Mouse (Mus musculus) kidney, embryonic 14.5 days (tissue): ENCODE results near the gene Slc22a12. TPM values are rescaled to one million over a fixed set of nuclear protein-coding genes. Genes with fewer than 3 reads are reported as not detected.

Source experiments
- ATAC-seq: fragments of 200-750 bp; cut with Nextera tagmentation; 2 replicates; pipeline ENCODE4 v1.8.0; 2017; ENCODE audit warnings: moderate number of reproducible peaks, mild to moderate bottlenecking, moderate TSS enrichment, moderate library complexity; ENCODE audit not compliant: low FRiP score, low TSS enrichment
- H3K27ac ChIP-seq: fragments of 300-500 bp; sonication (generic); 2 replicates; pipeline ENCODE4 v1.5.1; 2014; ENCODE audit warnings: low read depth, mild to moderate bottlenecking, low read length, moderate library complexity, mixed read lengths
- H3K27me3 ChIP-seq: fragments of 300-500 bp; sonication (generic); 2 replicates; pipeline ENCODE4 v1.6.1; 2014; ENCODE audit warnings: mild to moderate bottlenecking, low read length; ENCODE audit not compliant: control insufficient read depth, insufficient read depth
- H3K36me3 ChIP-seq: fragments of 300-500 bp; sonication (generic); 2 replicates; pipeline ENCODE4 v1.6.1; 2014; ENCODE audit warnings: low read length, mixed read lengths; ENCODE audit not compliant: control insufficient read depth, insufficient read depth
- H3K4me1 ChIP-seq: fragments of 300-500 bp; sonication (generic); 2 replicates; pipeline ENCODE4 v1.6.1; 2014; ENCODE audit warnings: low read length, mixed read lengths; ENCODE audit not compliant: control insufficient read depth, insufficient read depth
- H3K4me2 ChIP-seq: fragments of 300-500 bp; sonication (generic); replicated peaks from 2 replicates; pipeline ENCODE4 v1.6.1; 2014; ENCODE audit warnings: low read depth, mild to moderate bottlenecking, low read length
- H3K4me3 ChIP-seq: fragments of 300-500 bp; sonication (generic); 2 replicates; pipeline ENCODE4 v1.5.1; 2014; ENCODE audit warnings: mild to moderate bottlenecking, low read length
- H3K9ac ChIP-seq: fragments of 300-500 bp; sonication (generic); 2 replicates; pipeline ENCODE4 v1.6.1; 2014; ENCODE audit warnings: low read depth, mild to moderate bottlenecking, low read length, moderate library complexity
- H3K9me3 ChIP-seq: fragments of 300-500 bp; sonication (generic); 2 replicates; pipeline ENCODE4 v1.6.1; 2016; ENCODE audit warnings: low read length; ENCODE audit not compliant: control insufficient read depth
- WGBS: fragments of 180-500 bp; shearing (Covaris S2); extraction: QIAGEN DNeasy Blood & Tissue Kit; methylation state at CpG from one replicate; pipeline ENCODE4 v1.1.7; 2014; 5-methylcytosine and 5-hydroxymethylcytosine counted together
- polyA plus RNA-seq: library from polyadenylated mRNA; unstranded; fragments of >200 nt; fragmentation: Nextera tagmentation; extraction: Ambion mirVana; gene quantifications from 2 replicates; pipeline ENCODE4 v1.2.1, GENCODE M21; 2014

The Slc22a12 gene
- polyA plus RNA-seq = 1.8 and 2.5 TPM in 2 replicates

DNA sequence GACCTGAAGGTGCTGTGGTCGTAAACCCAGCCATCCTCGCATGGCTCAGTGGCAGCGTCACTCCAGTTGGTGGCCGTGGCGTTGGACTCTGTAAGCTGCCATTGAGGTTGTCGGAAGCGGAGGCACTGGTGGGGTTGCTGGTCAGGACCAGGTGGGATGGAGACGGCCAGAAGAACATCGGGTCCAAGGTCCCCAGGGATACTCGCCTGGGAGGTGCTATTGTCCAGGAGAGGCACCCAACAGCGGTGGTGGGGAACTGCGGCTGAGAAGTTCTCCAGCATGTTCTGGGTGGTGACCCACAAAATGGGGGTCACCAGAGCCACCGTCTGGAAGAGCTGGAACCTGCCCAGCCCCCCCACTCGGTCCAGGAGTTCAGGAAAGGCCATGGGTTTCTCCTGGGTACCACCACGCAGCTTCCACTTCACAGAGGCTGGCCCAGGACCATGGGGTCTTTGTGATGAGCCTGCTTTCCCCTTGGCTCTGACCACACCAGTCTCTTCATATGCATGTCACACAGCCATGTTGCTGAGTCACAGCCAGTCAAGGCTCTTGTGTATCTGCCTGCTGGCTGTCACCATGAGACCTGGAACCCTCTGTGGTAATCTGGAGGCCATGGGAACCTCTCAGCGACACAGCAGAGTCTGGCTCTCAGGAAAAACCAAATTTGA, at the start of gene Slc22a12:
TSS of gene Slc22a12 (minus strand) at position 666 of the 668 bp plus-strand sequence.
- Histone ChIP-seq H3K4me3 (no peak within 1 kb of the TSS), H3K9me3 (0 out of 2 replicates have a peak, but pooled peaks cover 3% of the 10 kb centered on the region), H3K4me1 (no peaks in the 10 kb centered on the region), H3K36me3 (no peaks in the 10 kb centered on the region), H3K27ac (peak within 1 kb of the TSS; percentile 59; the same call in 1 of the 2 replicates), H3K27me3 (no peaks in the 10 kb centered on the region), H3K4me2 (no peak within 1 kb of the TSS), H3K9ac (no peak within 1 kb of the TSS; the same call in 1 of the 2 replicates)
- no peak for ATAC-seq
- 81% methylated on average over 16 of the region's 16 CpGs for WGBS

DNA sequence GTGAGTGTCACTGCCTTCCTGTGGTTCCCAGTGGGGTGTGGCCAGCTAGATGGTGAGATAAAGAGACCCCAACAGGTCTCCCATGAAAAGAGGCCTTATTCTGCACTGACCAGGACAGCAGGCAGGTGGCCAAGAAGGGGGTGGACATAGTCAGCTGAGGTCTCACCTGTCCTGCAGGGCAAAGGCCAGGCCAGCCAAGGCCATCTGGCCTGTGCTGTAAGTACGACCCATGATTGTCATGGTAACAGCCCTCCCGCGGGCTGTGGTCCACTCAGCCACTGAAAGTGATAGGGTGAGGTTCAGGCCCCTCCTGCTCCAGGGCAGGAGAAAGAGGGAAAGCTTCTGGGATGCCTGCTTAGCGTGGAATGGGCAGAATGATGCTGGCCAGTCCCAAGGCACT, 29.2 kb upstream of the Slc22a12 start:
- Histone ChIP-seq H3K9me3 (no peaks in the 10 kb centered on the region), H3K4me3 (no peak overlapping the region), H3K27me3 (no peaks in the 10 kb centered on the region), H3K4me1 (no peaks in the 10 kb centered on the region), H3K27ac (no peak overlapping the region), H3K36me3 (no peaks in the 10 kb centered on the region), H3K9ac (no peak overlapping the region), H3K4me2 (no peak overlapping the region)
- ATAC-seq = no peak
- 25% methylated on average over 4 of the region's 4 CpGs for WGBS

DNA sequence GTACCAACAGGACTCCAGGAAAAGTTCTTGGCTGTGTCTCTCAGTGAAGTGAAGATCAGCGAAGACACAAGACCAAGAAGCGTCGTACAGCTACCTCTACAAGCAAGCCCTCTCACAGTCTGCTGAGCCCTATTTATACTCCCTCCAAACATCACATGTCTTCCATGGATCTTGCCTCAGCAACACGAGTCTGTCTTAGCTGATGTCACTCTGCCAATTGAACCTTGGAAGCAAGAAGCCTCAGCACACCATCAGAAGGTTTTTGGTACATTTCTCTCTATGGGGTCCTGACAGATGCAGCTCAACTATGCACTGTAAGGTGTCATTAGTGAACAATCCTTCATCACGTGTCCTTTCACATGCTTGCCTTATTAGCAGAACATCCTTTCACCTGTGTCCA, 28.6 kb upstream of the Slc22a12 start:
- Histone ChIP-seq H3K27me3 (no peaks in the 10 kb centered on the region), H3K9me3 (no peaks in the 10 kb centered on the region), H3K9ac (no peak overlapping the region), H3K36me3 (no peaks in the 10 kb centered on the region), H3K27ac (no peak overlapping the region), H3K4me3 (no peak overlapping the region), H3K4me2 (no peak overlapping the region), H3K4me1 (no peaks in the 10 kb centered on the region)
- 85% methylated on average over 5 of the region's 5 CpGs for WGBS
- no peak for ATAC-seq

DNA sequence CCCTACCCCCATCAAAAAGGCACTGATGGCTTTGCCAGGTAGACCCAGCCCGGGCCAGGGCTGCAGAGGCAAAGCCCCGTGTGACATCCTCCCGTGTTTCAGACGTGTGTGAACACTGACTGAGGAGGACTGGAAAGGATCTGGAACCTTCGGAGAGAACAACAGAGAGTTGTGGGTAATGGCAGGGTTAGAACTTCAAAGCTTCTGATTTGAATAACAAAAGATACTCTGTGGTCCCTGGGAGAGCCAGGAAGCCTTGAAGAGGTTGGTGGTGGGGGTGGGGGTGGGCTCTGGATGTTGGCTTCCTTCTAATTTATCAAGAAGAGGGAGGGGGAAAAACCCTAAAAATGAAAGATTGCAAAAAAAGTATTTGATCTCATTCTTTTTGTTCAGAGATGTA, 26.7 kb upstream of the Slc22a12 start:
- Histone ChIP-seq H3K9ac (no peak overlapping the region), H3K36me3 (no peaks in the 10 kb centered on the region), H3K27ac (no peak overlapping the region), H3K4me3 (no peak overlapping the region), H3K27me3 (no peaks in the 10 kb centered on the region), H3K4me2 (no peak overlapping the region), H3K4me1 (no peaks in the 10 kb centered on the region), H3K9me3 (no peaks in the 10 kb centered on the region)
- WGBS = 37% methylated on average over 5 of the region's 5 CpGs
- no peak for ATAC-seq

DNA sequence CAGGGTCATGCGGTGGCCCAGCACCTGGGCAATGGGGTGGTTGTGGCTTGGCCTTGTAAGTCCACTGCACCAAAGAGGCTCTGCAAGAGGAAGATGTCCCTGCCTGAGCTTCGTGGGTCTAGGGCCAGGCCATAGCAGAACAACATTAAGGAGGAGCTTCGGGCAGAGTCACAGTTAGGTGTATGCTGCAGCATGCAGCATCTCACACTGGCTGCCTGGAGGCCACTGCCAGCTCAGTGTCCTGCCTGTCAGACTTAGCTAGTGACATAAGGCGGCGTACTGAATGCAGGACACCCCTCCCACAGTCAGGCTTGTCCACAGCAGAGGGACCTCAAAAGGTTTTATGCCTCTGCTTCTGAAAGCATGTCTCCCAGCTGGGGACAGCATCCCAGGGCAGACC, 26.2 kb upstream of the Slc22a12 start:
- Histone ChIP-seq H3K27ac (no peak overlapping the region), H3K9me3 (no peaks in the 10 kb centered on the region), H3K9ac (no peak overlapping the region), H3K4me2 (no peak overlapping the region), H3K27me3 (no peaks in the 10 kb centered on the region), H3K4me3 (no peak overlapping the region), H3K4me1 (no peaks in the 10 kb centered on the region), H3K36me3 (no peaks in the 10 kb centered on the region)
- 78% methylated on average over 5 of the region's 5 CpGs for WGBS
- no peak for ATAC-seq

- Histone ChIP-seq H3K9ac (no peak overlapping the region), H3K9me3 (no peaks in the 10 kb centered on the region), H3K36me3 (no peaks in the 10 kb centered on the region), H3K4me1 (no peaks in the 10 kb centered on the region), H3K4me2 (no peak overlapping the region), H3K27ac (no peak overlapping the region), H3K4me3 (no peak overlapping the region), H3K27me3 (no peaks in the 10 kb centered on the region)
- no peak for ATAC-seq
- WGBS = 89% methylated on average over 2 of the region's 2 CpGs
Measured at GRCm38 (mm10) chr19:6566450-6566849, 23.6 kb upstream of the Slc22a12 start.

GRCm38 (mm10) chr19:6565136-6565535, 22.3 kb upstream of the Slc22a12 start:
- Histone ChIP-seq H3K4me2 (no peak overlapping the region), H3K4me1 (no peaks in the 10 kb centered on the region), H3K9ac (no peak overlapping the region), H3K36me3 (no peaks in the 10 kb centered on the region), H3K27me3 (no peaks in the 10 kb centered on the region), H3K4me3 (no peak overlapping the region), H3K27ac (no peak overlapping the region), H3K9me3 (no peaks in the 10 kb centered on the region)
- no peak for ATAC-seq
- 83% methylated on average over 6 of the region's 6 CpGs for whole genome bisulfite sequencing

GRCm38 (mm10) chr19:6560246-6560815, 17.5 kb upstream of the Slc22a12 start:
- H3K27me3 ChIP-seq = no peaks in the 10 kb centered on the region
- ATAC-seq = no peak
- no peak overlapping the region for H3K9ac ChIP-seq
- H3K27ac ChIP-seq = no peak overlapping the region
- no peak overlapping the region for H3K4me3 ChIP-seq
- no peaks in the 10 kb centered on the region for H3K36me3 ChIP-seq
- no peak overlapping the region for H3K4me2 ChIP-seq
- 41% methylated on average over 7 of the region's 7 CpGs for WGBS
- H3K9me3 ChIP-seq = no peaks in the 10 kb centered on the region
- H3K4me1 ChIP-seq = no peaks in the 10 kb centered on the region

DNA sequence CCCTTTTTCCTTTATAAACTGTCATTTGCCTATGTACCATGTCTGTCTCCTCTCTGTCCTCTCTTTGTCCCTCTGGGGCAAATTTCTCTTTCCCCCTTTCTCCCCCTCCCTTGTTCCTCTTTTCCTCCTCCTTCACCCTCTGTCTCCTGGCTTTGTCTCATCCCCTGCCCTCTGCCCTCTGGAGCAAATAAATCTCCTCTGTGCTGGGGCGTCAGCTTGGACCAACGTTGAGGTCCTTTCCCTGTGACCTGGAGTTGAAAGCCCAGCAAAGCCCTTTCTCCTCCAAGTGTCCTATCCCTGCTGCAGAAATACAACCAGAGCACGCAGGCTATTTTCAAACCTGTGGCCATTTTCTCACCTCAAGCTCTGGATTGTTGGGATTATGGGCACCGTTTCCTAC, 16.7 kb upstream of the Slc22a12 start:
- 34% methylated on average over 4 of the region's 4 CpGs for WGBS
- Histone ChIP-seq H3K9me3 (no peaks in the 10 kb centered on the region), H3K4me3 (no peak overlapping the region), H3K27ac (no peak overlapping the region), H3K27me3 (no peaks in the 10 kb centered on the region), H3K4me2 (no peak overlapping the region), H3K9ac (no peak overlapping the region), H3K4me1 (no peaks in the 10 kb centered on the region), H3K36me3 (no peaks in the 10 kb centered on the region)
- no peak for ATAC-seq
